Mouse (Mus musculus) kidney, postnatal 0 days (tissue): Measurements from ENCODE around the gene Aph1a. TPM values are rescaled to one million over a fixed set of nuclear protein-coding genes. Genes with fewer than 3 reads are reported as not detected.
"Not testable (repeated sequence)": the region's sequence is repeated elsewhere in the genome, so short reads cannot be mapped to it uniquely, and the experiment has no call there.

ENCODE experiments used
- ATAC-seq: fragments of 200-750 bp; cut with Nextera tagmentation; replicated peaks from 2 replicates; pipeline ENCODE4 v1.8.0; 2017; ENCODE audit warnings: low read depth, moderate number of reproducible peaks, moderate TSS enrichment, moderate library complexity; ENCODE audit not compliant: low FRiP score
- DNase-seq: peaks from one replicate; pipeline ENCODE4 v3.0.0-alpha.2; 2016; ENCODE audit warnings: low spot score
- H3K27ac ChIP-seq: fragments of 300-500 bp; sonication (generic); 2 replicates; pipeline ENCODE4 v1.5.1; 2014; ENCODE audit warnings: mild to moderate bottlenecking
- H3K27me3 ChIP-seq: fragments of 300-500 bp; sonication (generic); 2 replicates; pipeline ENCODE4 v1.6.1; 2014; ENCODE audit warnings: low read length, mixed read lengths; ENCODE audit not compliant: insufficient read depth
- H3K36me3 ChIP-seq: fragments of 300-500 bp; sonication (generic); 2 replicates; pipeline ENCODE4 v1.6.1; 2014; ENCODE audit warnings: low read length, mixed read lengths; ENCODE audit not compliant: insufficient read depth
- H3K4me1 ChIP-seq: fragments of 300-500 bp; sonication (generic); replicated peaks from 2 replicates; pipeline ENCODE4 v1.6.1; 2014; ENCODE audit warnings: antibody characterized with exemption, low read length, mixed read lengths; ENCODE audit not compliant: insufficient read depth
- H3K4me2 ChIP-seq: fragments of 300-500 bp; sonication (generic); 2 replicates; pipeline ENCODE4 v1.6.1; 2014; ENCODE audit warnings: mild to moderate bottlenecking, low read length, moderate library complexity, mixed read lengths
- H3K4me3 ChIP-seq: fragments of 300-500 bp; sonication (generic); replicated peaks from 2 replicates; pipeline ENCODE4 v1.5.1; 2014; ENCODE audit warnings: low read depth, low read length
- H3K9ac ChIP-seq: fragments of 300-500 bp; sonication (generic); 2 replicates; pipeline ENCODE4 v1.6.1; 2014; ENCODE audit warnings: low read depth, low read length
- H3K9me3 ChIP-seq: fragments of 300-500 bp; sonication (generic); replicated peaks from 2 replicates; pipeline ENCODE4 v1.6.1; 2016; ENCODE audit warnings: low read length, inconsistent platforms, mixed read lengths
- CTCF ChIP-seq: IDR thresholded peaks from 2 replicates; pipeline ENCODE4 v1.5.1; 2016; ENCODE audit warnings: antibody characterized with exemption, low read depth, mild to moderate bottlenecking, moderate library complexity
- WGBS: fragments of 180-500 bp; shearing (Covaris S2); extraction: QIAGEN DNeasy Blood & Tissue Kit; methylation state at CpG from one replicate; pipeline ENCODE4 v1.1.7; 2014; 5-methylcytosine and 5-hydroxymethylcytosine counted together
- polyA plus RNA-seq: library from polyadenylated mRNA; unstranded; fragments of >200 nt; fragmentation: Nextera tagmentation; extraction: Ambion mirVana; gene quantifications from 2 replicates; pipeline ENCODE4 v1.2.1, GENCODE M21; 2015

The Aph1a gene
- polyA plus RNA-seq, 1 experiment from 2014 or later = 48.7 TPM

DNA sequence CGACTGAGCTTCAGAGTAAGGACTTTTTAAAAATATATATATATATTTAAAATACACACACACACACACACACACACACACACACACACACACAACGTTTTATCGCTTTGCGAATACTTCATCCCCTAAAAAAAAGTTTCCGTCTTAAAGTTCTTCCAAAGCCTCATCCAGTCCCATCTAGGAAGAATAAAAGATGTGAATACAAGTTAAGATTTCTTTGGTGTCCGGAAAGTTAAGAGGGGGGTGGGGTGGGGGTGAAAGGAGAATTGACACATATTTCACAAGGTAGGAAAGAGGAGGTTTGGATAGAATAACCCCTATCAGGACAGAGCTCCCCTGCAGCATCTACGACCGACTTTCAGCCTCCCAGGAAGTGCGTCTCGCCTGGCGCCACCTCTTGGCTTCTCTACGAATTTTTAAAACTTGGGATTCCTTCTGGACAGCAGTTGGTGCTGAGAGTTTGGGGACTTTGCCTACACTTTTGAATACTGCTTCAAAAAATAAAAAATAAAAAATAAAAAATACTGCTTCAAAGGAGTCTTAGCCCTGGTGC, 12.2 kb downstream of the Aph1a start:
- H3K9ac ChIP-seq = no peak overlapping the region
- no peak overlapping the region for H3K27ac ChIP-seq
- peak overlapping the region; percentile 57 for H3K4me2 ChIP-seq
- TF ChIP-seq CTCF = peak; percentile 74
- no peaks in the 10 kb centered on the region for H3K9me3 ChIP-seq
- H3K4me1 ChIP-seq = peaks cover 13% of the 10 kb centered on the region
- no peaks in the 10 kb centered on the region for H3K36me3 ChIP-seq
- no peak for ATAC-seq
- no peaks in the 10 kb centered on the region for H3K27me3 ChIP-seq
- peak; percentile 88 for DNase-seq
- WGBS = under 1% methylated on average over 12 of the region's 12 CpGs
- 0 out of 2 replicates have a peak overlapping the region, but pooled peaks have one; percentile 1 for H3K4me3 ChIP-seq

DNA sequence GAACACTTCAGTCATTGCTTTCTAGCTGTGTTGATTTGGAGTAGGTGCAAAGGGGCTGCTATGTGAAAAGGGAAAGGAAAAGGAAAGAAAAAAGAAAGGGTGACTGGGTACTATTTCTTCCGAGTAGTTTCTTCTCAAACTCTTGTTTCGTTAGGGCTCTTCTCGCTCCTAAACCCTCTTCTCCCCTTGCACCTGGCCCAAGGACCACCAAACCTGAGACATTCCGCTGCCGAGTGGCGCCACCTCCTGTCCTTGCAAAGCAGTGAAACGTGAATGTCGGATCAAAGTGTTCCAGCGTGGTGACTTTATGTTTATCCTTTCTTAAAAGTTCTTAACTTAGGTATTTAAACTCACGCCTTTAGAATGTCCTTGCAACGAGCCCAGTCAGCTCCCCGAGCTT, 13.1 kb downstream of the Aph1a start:
- Histone ChIP-seq H3K27ac (no peak overlapping the region), H3K4me2 (peak overlapping the region; percentile 57), H3K9ac (no peak overlapping the region), H3K27me3 (no peaks in the 10 kb centered on the region), H3K4me3 (peak overlapping the region; percentile 15), H3K36me3 (no peaks in the 10 kb centered on the region), H3K4me1 (peaks cover 13% of the 10 kb centered on the region), H3K9me3 (no peaks in the 10 kb centered on the region)
- WGBS = under 1% methylated on average over 12 of the region's 12 CpGs
- no peak for ATAC-seq
- DNase-seq = peak; percentile 78
- peak; percentile 87 for TF ChIP-seq CTCF

DNA sequence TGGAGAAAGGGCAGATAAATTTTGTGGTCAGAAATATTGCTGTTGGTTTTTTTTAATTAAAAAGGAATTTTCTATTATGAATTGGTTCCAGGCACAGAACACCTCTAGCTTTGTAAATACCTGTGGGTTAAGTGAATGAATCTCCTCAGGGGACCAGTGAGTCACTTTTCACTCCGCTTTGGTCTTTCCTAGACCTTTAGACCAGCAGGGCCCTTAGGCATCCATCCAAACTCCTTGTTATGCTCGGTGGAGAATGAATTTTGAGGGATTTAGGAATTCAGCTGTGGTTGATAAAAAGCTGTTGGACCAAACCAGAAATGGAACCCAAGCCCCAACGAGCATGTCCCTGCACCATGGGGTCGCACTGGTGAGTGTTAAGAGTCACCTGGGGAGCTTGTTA, 13.8 kb downstream of the Aph1a start:
- DNase-seq = no peak
- ATAC-seq = no peak

DNA sequence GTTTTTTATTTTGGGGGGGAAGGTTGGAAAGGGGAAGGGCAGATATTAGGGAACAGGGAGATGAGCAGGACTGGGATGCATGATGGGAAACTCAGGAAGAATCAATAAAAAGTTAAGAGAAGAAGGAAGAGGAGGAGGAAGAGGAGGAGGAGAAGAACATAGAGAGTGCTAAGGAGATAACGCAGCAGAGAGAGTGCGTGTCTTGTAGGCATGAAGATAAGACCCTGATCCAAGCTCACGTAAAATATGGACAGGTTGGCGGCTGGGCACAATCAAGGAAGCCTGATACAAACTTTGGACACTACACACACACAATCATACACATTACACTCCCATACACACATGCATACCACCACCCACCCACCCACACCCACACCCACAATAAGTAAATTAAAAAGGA, 20.9 kb downstream of the Aph1a start:
- Histone ChIP-seq H3K27me3 (no peaks in the 10 kb centered on the region), H3K4me1 (no peaks in the 10 kb centered on the region), H3K27ac (no peak overlapping the region), H3K36me3 (no peaks in the 10 kb centered on the region), H3K4me2 (no peak overlapping the region), H3K9me3 (no peaks in the 10 kb centered on the region), H3K9ac (no peak overlapping the region), H3K4me3 (no peak overlapping the region)
- WGBS = 88% methylated on average over 4 of the region's 4 CpGs
- TF ChIP-seq CTCF = no peak
- DNase-seq = no peak
- ATAC-seq = no peak

More for the DNA sequence above, 13.8 kb downstream of the Aph1a start:
- peaks cover 13% of the 10 kb centered on the region for H3K4me1 ChIP-seq
- 53% methylated on average over 4 of the region's 4 CpGs for WGBS
- no peak overlapping the region for H3K27ac ChIP-seq
- no peak overlapping the region for H3K4me2 ChIP-seq
- H3K9me3 ChIP-seq = no peaks in the 10 kb centered on the region
- no peak overlapping the region for H3K9ac ChIP-seq
- no peaks in the 10 kb centered on the region for H3K36me3 ChIP-seq
- H3K4me3 ChIP-seq = no peak overlapping the region
- no peak for TF ChIP-seq CTCF
- no peaks in the 10 kb centered on the region for H3K27me3 ChIP-seq

DNA sequence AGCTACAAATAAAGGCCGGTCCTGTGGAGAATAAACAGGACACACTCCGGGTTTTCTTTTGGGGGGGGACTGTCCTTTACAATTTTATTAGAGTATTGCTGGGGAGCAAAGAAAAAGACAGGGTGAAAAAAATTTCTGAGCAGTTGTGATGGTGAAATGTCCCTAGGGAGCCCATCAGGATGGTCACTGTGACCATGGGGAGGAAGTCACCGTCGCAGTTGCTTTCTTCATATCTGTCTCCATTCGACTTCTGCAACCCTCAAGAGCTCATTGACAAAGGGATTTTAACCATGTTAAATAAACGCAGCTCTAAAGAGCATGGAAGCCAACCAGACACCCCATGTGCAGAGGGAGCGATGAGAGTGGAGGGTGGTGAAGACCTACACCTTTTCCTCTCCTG, 23.0 kb downstream of the Aph1a start:
- Histone ChIP-seq H3K9ac (no peak overlapping the region), H3K4me2 (no peak overlapping the region), H3K27me3 (no peaks in the 10 kb centered on the region), H3K4me3 (no peak overlapping the region), H3K4me1 (no peaks in the 10 kb centered on the region), H3K9me3 (no peaks in the 10 kb centered on the region), H3K27ac (no peak overlapping the region), H3K36me3 (no peaks in the 10 kb centered on the region)
- DNase-seq (no peak), ATAC-seq (no peak)
- 76% methylated on average over 7 of the region's 7 CpGs for WGBS
- TF ChIP-seq CTCF = no peak

DNA sequence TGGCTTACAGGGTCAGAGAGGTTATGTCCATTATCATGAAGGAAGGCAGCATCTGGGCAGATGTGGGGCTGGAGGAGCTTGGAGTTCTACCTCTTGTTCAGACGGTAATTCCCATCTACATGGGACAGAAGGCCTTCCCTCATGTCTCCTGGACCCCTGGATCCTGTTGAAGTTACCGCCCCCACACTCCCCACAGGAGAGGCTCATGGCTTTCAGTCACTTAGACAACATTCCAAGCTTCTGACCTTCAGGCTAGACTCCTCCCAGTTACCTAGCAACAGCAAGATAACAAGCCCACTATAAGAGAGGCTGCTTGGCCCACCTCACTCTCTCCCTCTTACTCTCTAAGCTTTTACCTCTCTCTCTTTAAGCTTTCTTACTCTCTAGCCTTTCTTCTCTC, 26.8 kb downstream of the Aph1a start:
- H3K27me3 ChIP-seq, ATAC-seq, H3K36me3 ChIP-seq, H3K27ac ChIP-seq, H3K4me3 ChIP-seq, H3K4me2 ChIP-seq, H3K9me3 ChIP-seq, H3K4me1 ChIP-seq, DNase-seq, H3K9ac ChIP-seq: not testable (repeated sequence)
- WGBS = 53% methylated on average over 2 of the region's 2 CpGs

DNA sequence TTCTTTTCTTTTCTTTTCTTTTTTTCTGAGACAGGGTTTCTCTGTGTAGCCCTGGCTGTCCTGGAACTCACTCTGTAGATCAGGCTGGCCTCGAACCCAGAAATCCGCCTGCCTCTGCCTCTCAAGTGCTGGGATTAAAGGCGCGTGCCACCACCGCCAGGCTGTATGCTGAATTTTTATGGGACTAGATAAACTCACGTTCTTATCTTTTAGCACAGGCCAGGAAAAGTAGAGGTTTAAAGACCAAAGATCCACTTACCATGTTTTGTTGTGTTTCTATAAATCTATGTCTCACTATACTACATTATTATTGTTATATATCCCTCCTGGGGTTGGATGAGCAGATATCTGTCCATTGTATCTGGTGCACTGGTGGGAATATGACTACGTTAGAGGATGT, 29.7 kb downstream of the Aph1a start:
- H3K4me1 ChIP-seq, H3K27me3 ChIP-seq, H3K27ac ChIP-seq, H3K36me3 ChIP-seq, H3K9me3 ChIP-seq, H3K4me3 ChIP-seq, DNase-seq, H3K4me2 ChIP-seq, ATAC-seq, H3K9ac ChIP-seq: not testable (repeated sequence)
- 87% methylated on average over 7 of the region's 7 CpGs for WGBS
